Mouse (Mus musculus) myocyte (in vitro differentiated cells): Measurements from ENCODE around the gene Pnpla5.

Source experiments
- CEBPB ChIP-seq: IDR thresholded peaks from 2 replicates; pipeline ENCODE4 v1.6.1; 2011; ENCODE audit warnings: mild to moderate bottlenecking, moderate library complexity; ENCODE audit not compliant: poor library complexity, insufficient read depth, severe bottlenecking
- E2F4 ChIP-seq: IDR thresholded peaks from one replicate; pipeline ENCODE4 v1.6.1; 2011; ENCODE audit warnings: mild to moderate bottlenecking, control low read depth, moderate library complexity; ENCODE audit not compliant: insufficient read depth
- MYOD1 ChIP-seq, 3 experiments: IDR thresholded peaks; one replicate each; pipeline ENCODE4 v1.6.1; 2011; ENCODE audit warnings: control low read depth in 2 of 3, low read depth in 2 of 3, mild to moderate bottlenecking in 2 of 3, moderate library complexity in 1 of 3; ENCODE audit not compliant: insufficient read length in 2 of 3, control insufficient read depth in 1 of 3
- MYOG ChIP-seq, 3 experiments: IDR thresholded peaks; one replicate each; pipeline ENCODE4 v1.6.1; 2011; ENCODE audit warnings: control low read depth in 2 of 3, low read depth in 2 of 3, mild to moderate bottlenecking in 2 of 3; ENCODE audit not compliant: insufficient read length in 2 of 3, control insufficient read depth in 1 of 3, insufficient read depth in 1 of 3
- POLR2A ChIP-seq: IDR thresholded peaks from one replicate; pipeline ENCODE4 v1.6.1; 2011; ENCODE audit warnings: low read depth, mild to moderate bottlenecking, control low read depth, moderate library complexity; ENCODE audit not compliant: insufficient read length
- POLR2AphosphoS2 ChIP-seq: IDR thresholded peaks from one replicate; pipeline ENCODE4 v1.6.1; 2011; ENCODE audit warnings: low read depth, control low read depth; ENCODE audit not compliant: insufficient read length
- TCF12 ChIP-seq: IDR thresholded peaks from one replicate; pipeline ENCODE4 v1.6.1; 2011; ENCODE audit warnings: mild to moderate bottlenecking, control low read depth; ENCODE audit not compliant: poor library complexity, insufficient read depth, severe bottlenecking
- TCF3 ChIP-seq: IDR thresholded peaks from one replicate; pipeline ENCODE4 v1.6.1; 2011; ENCODE audit warnings: low read depth, control low read depth; ENCODE audit not compliant: insufficient read length

DNA sequence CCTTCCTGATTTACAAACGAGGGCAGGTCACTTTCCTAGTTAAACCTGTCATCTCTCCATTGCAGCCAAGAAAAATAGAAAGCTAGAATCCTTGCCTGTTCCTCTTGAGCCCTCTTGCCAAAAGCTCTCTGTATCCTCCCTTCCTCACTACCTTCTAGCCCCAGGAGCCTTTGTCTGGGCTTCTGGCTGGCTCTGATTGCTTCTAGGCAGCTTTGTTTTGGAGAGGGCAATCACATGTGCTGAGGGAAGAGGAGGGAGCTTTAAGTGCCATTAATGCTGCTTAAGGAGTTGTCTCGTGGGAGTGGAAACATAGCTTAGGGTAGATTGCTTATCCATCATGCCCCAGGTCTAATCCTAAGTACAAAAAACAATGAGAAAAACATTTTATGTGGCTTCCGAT lies 17.1 kb upstream of the Pnpla5 start:
- TF ChIP-seq POLR2A (no peak), CEBPB (no peak), POLR2AphosphoS2 (no peak), MYOG (IDR thresholded peaks at IDR 0.05; ENCODE audit: control insufficient read depth in 1 of 3, insufficient read depth in 1 of 3, insufficient read length in 2 of 3, low read depth in 2 of 3) (no peak), TCF3 (no peak), E2F4 (no peak), TCF12 (no peak), MYOD1 (IDR thresholded peaks at IDR 0.05; ENCODE audit: control insufficient read depth in 1 of 3, insufficient read length in 2 of 3, low read depth in 2 of 3) (no peak)
